Mouse (Mus musculus) cerebellum, adult 2 months (tissue): ENCODE data around the gene Dazap1.
A peak's percentile ranks its signal among the peaks of the same experiment; 100 is the strongest.

ENCODE experiments used
- CTCF ChIP-seq: fragments of 200-500 bp; IDR thresholded peaks from 2 replicates; pipeline ENCODE4 v1.5.1; 2011; ENCODE audit warnings: low read depth, mild to moderate bottlenecking, control low read depth, low read length, moderate library complexity, borderline replicate concordance; ENCODE audit not compliant: insufficient read depth
- POLR2A ChIP-seq: fragments of 200-500 bp; IDR thresholded peaks from 2 replicates; pipeline ENCODE4 v1.6.1; 2011; ENCODE audit warnings: low read length, control low read depth, borderline replicate concordance; ENCODE audit not compliant: insufficient read depth

DNA sequence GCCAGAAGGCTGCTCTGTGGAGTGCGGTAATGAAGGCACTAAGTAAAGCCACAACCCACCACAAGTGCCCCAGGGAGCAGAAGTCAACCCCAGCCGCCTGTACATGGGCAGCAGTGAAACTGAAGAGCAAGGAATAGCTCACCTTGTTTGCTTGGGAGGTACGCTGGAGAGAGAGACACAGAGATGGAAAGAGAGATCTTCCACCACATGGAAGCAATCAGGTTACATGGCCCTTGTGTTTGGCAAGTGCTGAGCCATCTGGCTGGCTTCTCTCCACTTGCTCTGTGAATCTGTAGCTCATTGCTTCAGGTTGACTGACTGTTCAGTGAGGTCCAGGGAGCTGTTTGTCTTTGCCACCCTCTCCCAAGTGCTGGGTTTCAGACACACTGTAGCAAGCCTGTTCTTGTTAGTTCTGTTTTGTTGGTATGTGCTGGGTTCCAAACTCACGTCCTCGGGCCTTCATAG lies 71.3 kb downstream of the Dazap1 start:
- TF ChIP-seq CTCF (no peak), POLR2A (0 out of 2 replicates have a peak, but pooled peaks have one; percentile 28)
